Mouse (Mus musculus) limb, embryonic 10.5 days (tissue): ENCODE data around the gene Arl4d. TPM values are rescaled to one million over a fixed set of nuclear protein-coding genes. Genes with fewer than 3 reads are reported as not detected.
A peak's percentile ranks its signal among the peaks of the same experiment; 100 is the strongest.

ENCODE experiments used
- DNase-seq: peaks from one replicate; pipeline ENCODE4 v3.0.0-alpha.2; 2017; ENCODE audit warnings: low spot score
- H3K27ac ChIP-seq: fragments of 300-500 bp; sonication (generic); 2 replicates; pipeline ENCODE4 v1.5.1; 2016; ENCODE audit warnings: mild to moderate bottlenecking
- H3K27me3 ChIP-seq: fragments of 300-500 bp; sonication (generic); 2 replicates; pipeline ENCODE4 v1.6.1; 2016; ENCODE audit warnings: low read depth, mild to moderate bottlenecking; ENCODE audit not compliant: poor library complexity, severe bottlenecking
- H3K36me3 ChIP-seq: fragments of 300-500 bp; sonication (generic); 2 replicates; pipeline ENCODE4 v1.6.1; 2016; ENCODE audit warnings: mild to moderate bottlenecking, moderate library complexity
- H3K4me1 ChIP-seq: fragments of 300-500 bp; sonication (generic); 2 replicates; pipeline ENCODE4 v1.6.1; 2016
- H3K4me3 ChIP-seq: fragments of 300-500 bp; sonication (generic); 2 replicates; pipeline ENCODE4 v1.5.1; 2016; ENCODE audit warnings: mild to moderate bottlenecking, moderate library complexity
- H3K9me3 ChIP-seq: fragments of 300-500 bp; sonication (generic); replicated peaks from 2 replicates; pipeline ENCODE4 v1.6.1; 2016; ENCODE audit warnings: mild to moderate bottlenecking
- WGBS: fragments of 180-500 bp; shearing (Covaris S2); methylation state at CpG from one replicate; pipeline ENCODE4 v1.1.7; 2016; 5-methylcytosine and 5-hydroxymethylcytosine counted together
- polyA plus RNA-seq: library from polyadenylated mRNA; unstranded; fragments of >200 nt; fragmentation: Nextera tagmentation; extraction: Ambion mirVana; gene quantifications from 2 replicates; pipeline ENCODE4 v1.2.1, GENCODE M21; 2016

The Arl4d gene
- polyA plus RNA-seq, 1 experiment from 2014 or later = 1.9 TPM

DNA sequence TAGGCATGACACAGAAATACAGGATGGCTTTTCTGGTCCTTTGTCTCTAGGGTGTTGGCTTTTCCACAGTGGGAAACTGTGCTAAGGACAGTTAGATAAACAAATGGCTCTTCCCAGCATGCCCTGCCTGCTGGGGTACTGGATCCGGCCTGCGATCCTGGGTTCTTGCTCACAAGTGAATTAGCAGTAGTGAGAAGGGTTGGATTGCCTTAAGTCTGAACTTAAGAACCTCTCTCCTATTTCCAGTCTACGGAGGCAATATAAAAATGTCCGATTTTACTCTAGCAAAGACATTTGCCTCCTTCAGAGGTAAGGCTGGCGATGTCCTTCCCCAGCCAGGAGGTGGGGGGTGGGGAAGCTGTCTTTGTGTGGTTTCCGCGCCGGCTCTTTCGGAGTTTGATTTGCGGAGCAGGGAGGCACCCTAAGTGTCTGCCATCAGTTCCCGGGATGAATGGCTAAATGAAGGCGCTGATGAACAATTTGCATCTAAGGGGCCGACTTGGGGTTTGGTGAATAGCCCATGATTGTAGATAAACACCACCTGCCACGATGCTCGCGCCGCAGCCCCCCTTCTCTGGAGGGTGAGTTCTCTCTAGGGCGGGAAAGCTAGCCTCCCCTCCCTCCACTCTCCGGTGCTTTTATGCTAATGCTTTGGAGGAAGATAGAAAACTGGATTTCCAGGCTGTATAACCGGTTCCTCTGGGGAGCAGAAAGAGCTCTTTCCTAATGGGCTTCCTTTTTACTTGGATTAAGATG lies 30.7 kb downstream of the Arl4d start:
- peak overlapping the region; percentile 84 for H3K27ac ChIP-seq
- peaks cover 32% of the 10 kb centered on the region for H3K4me1 ChIP-seq
- H3K4me3 ChIP-seq = peak overlapping the region; percentile 43
- no peaks in the 10 kb centered on the region for H3K9me3 ChIP-seq
- H3K27me3 ChIP-seq = peaks cover 4% of the 10 kb centered on the region; the same call in 1 of the 2 replicates
- peak; percentile 55 for DNase-seq
- H3K36me3 ChIP-seq = no peaks in the 10 kb centered on the region
- WGBS = 6% methylated on average over 20 of the region's 20 CpGs

DNA sequence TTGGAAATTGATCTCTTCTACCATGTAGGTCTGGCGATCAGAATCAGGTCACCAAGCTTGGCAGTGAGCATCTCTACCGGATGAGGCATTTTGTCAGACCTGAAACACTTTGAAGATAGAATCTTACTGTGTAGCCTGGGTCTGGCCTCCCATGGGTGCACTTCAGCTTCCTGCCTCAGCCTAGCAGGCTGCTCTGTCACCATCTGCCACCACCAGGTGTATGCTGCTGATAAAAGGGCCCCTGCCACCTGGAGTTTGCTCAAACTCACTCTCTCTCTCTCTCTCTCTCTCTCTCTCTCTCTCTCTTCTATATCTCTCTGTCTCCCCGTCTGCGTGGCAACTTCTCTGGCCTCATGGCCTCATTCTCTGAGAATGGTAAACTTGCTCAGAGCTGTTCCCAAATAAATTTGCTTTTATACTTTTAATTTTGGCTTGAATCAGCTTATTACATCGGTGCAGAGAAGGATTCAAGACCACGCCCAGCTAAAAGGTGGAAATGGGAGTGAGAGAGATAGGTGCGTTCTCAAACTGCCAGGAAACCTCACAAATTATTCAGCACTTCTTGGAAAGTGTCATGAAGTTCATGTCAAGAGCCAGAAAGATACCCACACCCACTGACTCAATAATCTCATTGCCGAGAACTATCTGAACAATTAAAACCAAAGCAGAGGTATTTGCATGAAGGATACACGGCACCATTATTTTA lies 32.0 kb downstream of the Arl4d start:
- 0 out of 2 replicates have a peak overlapping the region, but pooled peaks have one; percentile 84 for H3K27ac ChIP-seq
- H3K36me3 ChIP-seq = no peaks in the 10 kb centered on the region
- no peak overlapping the region for H3K4me3 ChIP-seq
- H3K27me3 ChIP-seq = peaks cover 4% of the 10 kb centered on the region; the same call in 1 of the 2 replicates
- peaks cover 32% of the 10 kb centered on the region for H3K4me1 ChIP-seq
- no peak for DNase-seq
- H3K9me3 ChIP-seq = no peaks in the 10 kb centered on the region
- WGBS = 92% methylated on average over 9 of the region's 9 CpGs

DNA sequence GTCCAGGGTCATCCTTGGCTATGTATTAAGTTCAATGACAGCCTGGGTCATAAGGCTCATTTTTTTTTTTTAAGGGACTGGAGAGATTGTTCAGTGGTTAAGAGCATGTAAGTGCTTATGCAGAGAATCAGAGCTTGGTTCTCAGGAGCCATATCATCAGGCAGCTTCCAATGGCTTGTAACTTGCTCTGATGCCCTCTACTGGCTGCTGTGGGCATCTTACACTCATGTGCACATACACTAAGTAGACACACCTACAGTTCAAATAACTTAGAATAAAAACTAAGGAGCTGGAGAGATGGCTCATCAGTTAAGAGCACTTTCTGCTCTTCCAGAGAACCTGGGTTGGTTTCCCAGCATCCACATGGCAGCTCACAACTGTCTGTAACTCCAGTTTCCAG lies 32.8 kb downstream of the Arl4d start:
- no peaks in the 10 kb centered on the region for H3K36me3 ChIP-seq
- peaks cover 32% of the 10 kb centered on the region for H3K4me1 ChIP-seq
- DNase-seq = no peak

DNA sequence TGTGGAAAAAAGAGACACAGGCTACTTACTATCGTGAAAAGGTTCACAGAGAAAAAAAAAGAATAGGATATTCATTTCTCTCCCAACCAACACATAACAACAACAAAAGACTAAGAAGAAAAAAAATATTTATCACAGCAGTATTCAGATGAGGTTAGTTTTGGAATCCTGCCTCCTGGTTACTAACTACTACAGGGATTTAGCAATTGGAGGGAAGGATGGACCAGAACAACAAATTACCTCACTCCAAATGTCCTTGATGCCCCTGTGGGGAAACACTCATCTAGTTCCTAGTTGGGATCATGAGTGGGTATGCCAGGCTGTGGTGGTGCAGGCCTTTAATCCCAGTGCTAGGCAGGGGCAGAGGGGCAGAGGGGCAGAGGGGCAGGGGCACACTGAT lies 34.2 kb downstream of the Arl4d start:
- no peaks in the 10 kb centered on the region for H3K36me3 ChIP-seq
- WGBS = 84% methylated on average over 1 of the region's 1 CpGs
- DNase-seq = no peak
- no peak overlapping the region for H3K4me3 ChIP-seq
- H3K9me3 ChIP-seq = no peaks in the 10 kb centered on the region
- no peak overlapping the region for H3K27ac ChIP-seq
- peaks cover 46% of the 10 kb centered on the region for H3K4me1 ChIP-seq
- H3K27me3 ChIP-seq = peaks cover 4% of the 10 kb centered on the region; the same call in 1 of the 2 replicates

More for the DNA sequence above, 32.8 kb downstream of the Arl4d start:
- no peak overlapping the region for H3K4me3 ChIP-seq
- H3K9me3 ChIP-seq = no peaks in the 10 kb centered on the region
- no peak overlapping the region for H3K27ac ChIP-seq
- H3K27me3 ChIP-seq = peaks cover 4% of the 10 kb centered on the region; the same call in 1 of the 2 replicates

DNA sequence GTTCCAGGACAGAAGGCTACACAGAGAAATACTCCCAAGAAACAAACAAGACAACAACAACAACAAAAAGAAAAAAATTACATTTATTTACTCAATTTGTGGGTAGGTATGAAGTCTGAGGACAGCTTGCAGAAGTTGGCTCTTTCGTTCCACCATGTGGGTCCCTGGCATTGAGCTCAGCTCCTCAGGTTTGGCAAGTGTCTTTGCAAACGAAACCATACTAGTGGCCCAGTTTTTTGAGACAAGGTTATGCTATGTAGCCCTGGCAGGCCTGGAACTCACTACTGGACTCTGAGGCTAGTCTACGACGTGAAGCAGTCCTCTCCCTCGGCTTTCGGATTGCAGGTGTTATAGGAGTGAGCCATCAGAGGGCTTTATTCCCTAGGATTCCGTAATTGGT lies 34.6 kb downstream of the Arl4d start:
- 30% methylated on average over 7 of the region's 7 CpGs for WGBS
- DNase-seq = no peak
- H3K36me3 ChIP-seq = no peaks in the 10 kb centered on the region
- H3K4me3 ChIP-seq = no peak overlapping the region
- peaks cover 50% of the 10 kb centered on the region for H3K4me1 ChIP-seq
- peaks cover 4% of the 10 kb centered on the region; the same call in 1 of the 2 replicates for H3K27me3 ChIP-seq
- H3K9me3 ChIP-seq = no peaks in the 10 kb centered on the region
- H3K27ac ChIP-seq = peak overlapping the region; percentile 64

DNA sequence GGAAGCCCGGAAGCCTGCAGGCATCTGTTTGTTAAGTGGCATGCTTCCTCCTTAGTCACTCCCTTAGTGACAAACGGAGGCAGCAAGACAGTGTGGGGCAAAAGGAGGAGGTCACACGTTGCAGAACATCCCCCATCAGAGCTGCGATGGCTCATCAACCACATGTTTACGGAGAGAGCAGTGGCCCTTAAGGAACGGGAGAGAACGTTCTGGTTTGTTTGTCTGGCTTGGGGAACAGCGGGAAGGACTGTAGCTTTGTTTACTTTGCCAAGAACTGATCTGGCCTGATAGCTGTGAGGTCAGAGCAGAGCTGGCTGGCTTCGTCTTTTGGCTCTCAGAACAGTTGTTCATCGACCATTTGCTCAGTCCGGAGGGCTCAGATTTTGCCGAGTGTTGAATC lies 35.1 kb downstream of the Arl4d start:
- Histone ChIP-seq H3K27me3 (peaks cover 1% of the 10 kb centered on the region; the same call in 1 of the 2 replicates), H3K27ac (peak overlapping the region; percentile 64), H3K4me3 (no peak overlapping the region), H3K36me3 (no peaks in the 10 kb centered on the region), H3K4me1 (peaks cover 48% of the 10 kb centered on the region), H3K9me3 (no peaks in the 10 kb centered on the region)
- DNase-seq = no peak
- 22% methylated on average over 12 of the region's 12 CpGs for WGBS

DNA sequence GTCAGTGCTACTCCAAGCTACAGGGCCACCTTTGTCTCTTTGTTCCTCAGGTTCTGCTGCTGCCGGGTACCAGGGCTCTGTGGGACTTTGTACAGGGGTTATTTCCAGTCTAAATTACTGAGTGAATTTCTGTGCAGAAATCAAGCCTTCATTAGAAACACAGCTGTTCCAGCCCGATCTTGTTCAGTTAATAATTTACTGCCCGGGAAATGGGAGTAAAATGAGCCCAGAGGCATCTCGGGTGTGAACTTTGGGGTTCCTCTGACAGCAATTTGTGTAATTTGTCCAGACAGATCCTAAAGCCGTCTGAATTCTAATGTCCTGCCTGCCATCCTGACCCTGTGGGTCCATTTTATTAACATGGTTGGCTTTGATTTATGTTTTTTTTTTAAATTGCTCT lies 38.7 kb downstream of the Arl4d start:
- no peaks in the 10 kb centered on the region for H3K9me3 ChIP-seq
- 26% methylated on average over 5 of the region's 5 CpGs for WGBS
- H3K4me3 ChIP-seq = no peak overlapping the region
- no peaks in the 10 kb centered on the region for H3K27me3 ChIP-seq
- no peak for DNase-seq
- H3K4me1 ChIP-seq = peaks cover 40% of the 10 kb centered on the region
- H3K36me3 ChIP-seq = no peaks in the 10 kb centered on the region
- peak overlapping the region; percentile 78 for H3K27ac ChIP-seq

DNA sequence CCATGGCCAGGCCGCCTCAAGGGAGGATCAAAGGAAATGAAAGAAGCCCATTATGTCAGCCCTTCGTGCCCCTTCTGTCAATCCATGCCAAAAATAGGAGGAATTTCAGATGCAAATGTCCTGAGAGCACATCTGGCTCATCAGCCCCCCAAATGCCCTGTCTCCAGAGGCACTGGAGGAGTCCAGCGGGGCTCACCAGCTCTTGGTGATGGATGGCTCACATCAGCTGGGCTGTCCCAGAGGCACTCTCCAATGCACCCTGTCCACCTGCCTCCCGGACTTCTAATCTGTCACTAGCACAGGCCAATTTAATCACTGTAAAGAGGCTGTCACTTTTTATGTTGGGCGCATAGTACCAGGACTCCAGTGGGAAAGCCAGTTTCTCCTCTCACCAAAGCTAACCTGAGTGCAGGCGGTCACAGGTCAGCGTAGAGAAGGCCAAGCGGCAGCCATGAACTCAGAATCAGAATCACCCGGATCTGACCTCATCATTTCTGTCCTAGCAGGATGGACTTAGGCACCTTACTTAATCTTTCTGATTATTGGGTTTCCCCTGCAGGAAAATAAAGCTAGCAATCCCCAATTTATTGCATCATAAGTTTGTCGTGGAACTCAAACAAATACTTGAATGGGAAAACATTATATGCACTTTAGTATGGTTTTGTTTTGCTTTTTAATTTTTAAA lies 41.6 kb downstream of the Arl4d start:
- no peaks in the 10 kb centered on the region for H3K9me3 ChIP-seq
- 73% methylated on average over 10 of the region's 10 CpGs for WGBS
- DNase-seq = no peak

DNA sequence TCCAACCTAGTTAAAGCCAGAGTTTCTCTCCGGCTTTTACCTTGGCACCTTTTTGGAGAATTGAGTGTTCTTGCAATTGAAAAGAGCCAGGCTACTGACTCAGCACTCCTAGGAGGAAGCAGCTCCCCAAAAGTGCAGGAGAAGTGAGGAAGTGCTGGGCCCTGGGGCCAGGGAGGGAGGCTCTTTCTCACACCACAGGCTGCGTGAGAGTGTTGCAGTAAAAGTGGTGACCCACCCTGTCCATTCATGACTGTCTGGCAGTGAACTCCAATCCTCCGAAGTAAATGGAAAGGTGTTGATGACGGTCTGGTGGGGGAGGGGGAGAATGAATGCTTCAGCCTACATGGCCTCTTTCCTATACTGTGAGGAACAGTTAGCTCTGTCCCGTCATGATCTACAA lies 43.1 kb downstream of the Arl4d start:
- Histone ChIP-seq H3K27ac (no peak overlapping the region), H3K4me1 (peaks cover 22% of the 10 kb centered on the region), H3K27me3 (no peaks in the 10 kb centered on the region), H3K4me3 (no peak overlapping the region), H3K36me3 (no peaks in the 10 kb centered on the region), H3K9me3 (no peaks in the 10 kb centered on the region)
- DNase-seq = no peak
- WGBS = 40% methylated on average over 5 of the region's 5 CpGs

More for the DNA sequence above, 41.6 kb downstream of the Arl4d start:
- H3K27me3 ChIP-seq = no peaks in the 10 kb centered on the region
- H3K4me3 ChIP-seq = no peak overlapping the region
- peaks cover 26% of the 10 kb centered on the region for H3K4me1 ChIP-seq
- H3K27ac ChIP-seq = no peak overlapping the region
- H3K36me3 ChIP-seq = no peaks in the 10 kb centered on the region

DNA sequence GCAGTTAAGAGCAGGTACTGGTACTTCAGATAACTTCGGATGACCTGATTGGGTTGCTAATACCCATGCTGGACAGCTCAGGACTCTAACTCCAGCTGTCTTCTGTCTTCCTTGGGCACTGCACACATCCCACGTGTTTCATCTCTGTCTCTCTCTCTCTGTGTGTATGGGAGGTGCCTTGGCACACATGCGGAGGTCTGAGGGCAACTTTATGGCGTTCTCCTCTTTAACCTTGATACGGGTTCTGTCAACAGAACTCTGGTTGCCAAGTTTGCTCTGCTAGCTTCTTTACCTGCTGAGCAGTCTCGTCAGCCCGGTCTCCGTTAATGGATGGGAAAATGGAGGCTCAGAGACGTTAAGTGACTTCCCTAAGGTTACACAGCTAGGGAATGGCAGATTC lies 47.5 kb downstream of the Arl4d start:
- H3K27ac ChIP-seq = no peak overlapping the region
- no peak overlapping the region for H3K4me3 ChIP-seq
- no peaks in the 10 kb centered on the region for H3K27me3 ChIP-seq
- no peaks in the 10 kb centered on the region for H3K36me3 ChIP-seq
- 87% methylated on average over 9 of the region's 9 CpGs for WGBS
- H3K9me3 ChIP-seq = no peaks in the 10 kb centered on the region
- DNase-seq = no peak
- peaks cover 4% of the 10 kb centered on the region for H3K4me1 ChIP-seq

DNA sequence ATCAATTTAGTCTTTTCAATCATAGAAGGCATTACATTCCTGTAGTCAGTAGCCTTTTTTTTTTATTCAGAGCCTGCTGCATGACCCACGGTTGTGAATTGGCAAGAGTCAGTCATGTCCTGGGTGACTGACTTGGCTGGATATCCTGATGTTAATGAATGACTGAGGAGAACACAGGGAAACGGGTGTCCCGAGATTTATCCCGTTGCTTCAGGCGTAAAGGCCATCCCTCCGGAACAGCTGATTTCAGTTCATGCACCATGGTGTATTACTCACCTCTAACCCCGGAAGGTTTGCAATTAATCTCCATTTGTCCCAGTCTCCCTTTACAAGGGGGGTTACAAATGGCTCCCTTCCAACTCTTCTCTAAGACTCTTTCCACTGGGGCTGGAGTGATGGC lies 48.7 kb downstream of the Arl4d start:
- Histone ChIP-seq H3K9me3 (no peaks in the 10 kb centered on the region), H3K27me3 (no peaks in the 10 kb centered on the region), H3K27ac (no peak overlapping the region), H3K4me3 (no peak overlapping the region), H3K36me3 (no peaks in the 10 kb centered on the region), H3K4me1 (no peaks in the 10 kb centered on the region)
- no peak for DNase-seq
- 77% methylated on average over 7 of the region's 7 CpGs for WGBS
